Mouse (Mus musculus) limb, embryonic 11.5 days (tissue): ENCODE results near the gene Megf9. TPM values are rescaled to one million over a fixed set of nuclear protein-coding genes. Genes with fewer than 3 reads are reported as not detected.

ENCODE experiments used
- polyA plus RNA-seq: library from polyadenylated mRNA; unstranded; fragments of >200 nt; fragmentation: Nextera tagmentation; extraction: Ambion mirVana; gene quantifications from 2 replicates; pipeline ENCODE4 v1.2.1, GENCODE M21; 2014

The Megf9 gene
- polyA plus RNA-seq, 1 experiment from 2014 or later, result 11.6 TPM

Other genes starting within 250 kb of the Megf9 start
- gene Cdk5rap2, start 124.6 kb downstream of the Megf9 start, polyA plus RNA-seq, result 25.7 and 34.9 TPM in 2 replicates